Mouse (Mus musculus) limb, embryonic 12.5 days (tissue): Measurements from ENCODE around the gene Samd4. TPM values are rescaled to one million over a fixed set of nuclear protein-coding genes. Genes with fewer than 3 reads are reported as not detected.

Experiments used
- ATAC-seq: fragments of 200-750 bp; cut with Nextera tagmentation; 2 replicates; pipeline ENCODE4 v1.8.0; 2017; ENCODE audit warnings: low read depth, moderate TSS enrichment; ENCODE audit not compliant: insufficient number of reproducible peaks, insufficient read depth, low FRiP score, low TSS enrichment
- H3K27ac ChIP-seq: fragments of 300-500 bp; sonication (generic); 2 replicates; pipeline ENCODE4 v1.5.1; 2016; ENCODE audit warnings: mild to moderate bottlenecking, moderate library complexity
- H3K27me3 ChIP-seq: fragments of 300-500 bp; sonication (generic); 2 replicates; pipeline ENCODE4 v1.6.1; 2016; ENCODE audit warnings: mild to moderate bottlenecking, moderate library complexity
- H3K36me3 ChIP-seq: fragments of 300-500 bp; sonication (generic); 2 replicates; pipeline ENCODE4 v1.6.1; 2016; ENCODE audit warnings: mild to moderate bottlenecking, moderate library complexity
- H3K4me1 ChIP-seq: fragments of 300-500 bp; sonication (generic); replicated peaks from 2 replicates; pipeline ENCODE4 v1.6.1; 2016
- H3K4me2 ChIP-seq: fragments of 300-500 bp; sonication (generic); 2 replicates; pipeline ENCODE4 v1.6.1; 2016; ENCODE audit warnings: mild to moderate bottlenecking, moderate library complexity
- H3K4me3 ChIP-seq: fragments of 300-500 bp; sonication (generic); replicated peaks from 2 replicates; pipeline ENCODE4 v1.5.1; 2016; ENCODE audit warnings: mild to moderate bottlenecking
- H3K9ac ChIP-seq: fragments of 300-500 bp; sonication (generic); replicated peaks from 2 replicates; pipeline ENCODE4 v1.6.1; 2016; ENCODE audit warnings: mild to moderate bottlenecking, moderate library complexity
- H3K9me3 ChIP-seq: fragments of 300-500 bp; sonication (generic); 2 replicates; pipeline ENCODE4 v1.6.1; 2016; ENCODE audit warnings: mild to moderate bottlenecking, moderate library complexity
- WGBS: fragments of 180-500 bp; shearing (Covaris S2); methylation state at CpG from one replicate; pipeline ENCODE4 v1.1.7; 2016; 5-methylcytosine and 5-hydroxymethylcytosine counted together
- polyA plus RNA-seq: library from polyadenylated mRNA; unstranded; fragments of >200 nt; fragmentation: Nextera tagmentation; extraction: Ambion mirVana; gene quantifications from 2 replicates; pipeline ENCODE4 v1.2.1, GENCODE M21; 2016

The Samd4 gene
- polyA plus RNA-seq, 1 experiment from 2014 or later: 6.8 TPM

GRCm38 (mm10) chr14:47087669-47088250, 205.1 kb downstream of the Samd4 start:
- H3K27ac ChIP-seq: no peak overlapping the region
- WGBS: 86% methylated on average over 12 of the region's 12 CpGs

GRCm38 (mm10) chr14:47088339-47088738, 205.7 kb downstream of the Samd4 start:
- Histone ChIP-seq H3K36me3 (peaks cover 6% of the 10 kb centered on the region; the same call in 1 of the 2 replicates), H3K4me3 (no peak overlapping the region), H3K27me3 (no peaks in the 10 kb centered on the region; the same call in 1 of the 2 replicates), H3K9me3 (no peaks in the 10 kb centered on the region), H3K27ac (no peak overlapping the region), H3K4me2 (no peak overlapping the region), H3K9ac (no peak overlapping the region), H3K4me1 (peaks cover 14% of the 10 kb centered on the region; the same call in 1 of the 2 replicates)
- no peak for ATAC-seq
- WGBS: 78% methylated on average over 1 of the region's 1 CpGs

More at GRCm38 (mm10) chr14:47087669-47088250, 205.1 kb downstream of the Samd4 start:
- Histone ChIP-seq H3K36me3 (peaks cover 6% of the 10 kb centered on the region; the same call in 1 of the 2 replicates), H3K4me3 (no peak overlapping the region), H3K27me3 (no peaks in the 10 kb centered on the region; the same call in 1 of the 2 replicates), H3K9me3 (no peaks in the 10 kb centered on the region), H3K9ac (no peak overlapping the region), H3K4me1 (peaks cover 10% of the 10 kb centered on the region; the same call in 1 of the 2 replicates), H3K4me2 (no peak overlapping the region)
- no peak for ATAC-seq

- WGBS: 83% methylated on average over 6 of the region's 6 CpGs
- ATAC-seq: no peak
Observed at GRCm38 (mm10) chr14:47089153-47089552, 206.5 kb downstream of the Samd4 start.

GRCm38 (mm10) chr14:47091908-47092307, 209.3 kb downstream of the Samd4 start:
- 75% methylated on average over 6 of the region's 6 CpGs for WGBS
- Histone ChIP-seq H3K4me1 (peaks cover 13% of the 10 kb centered on the region; the same call in 1 of the 2 replicates), H3K4me3 (no peak overlapping the region), H3K9ac (no peak overlapping the region), H3K27me3 (no peaks in the 10 kb centered on the region; the same call in 1 of the 2 replicates), H3K9me3 (no peaks in the 10 kb centered on the region), H3K36me3 (no peaks in the 10 kb centered on the region; the same call in 1 of the 2 replicates), H3K4me2 (no peak overlapping the region), H3K27ac (no peak overlapping the region)
- ATAC-seq: no peak

More at GRCm38 (mm10) chr14:47089153-47089552, 206.5 kb downstream of the Samd4 start:
- Histone ChIP-seq H3K36me3 (peaks cover 6% of the 10 kb centered on the region; the same call in 1 of the 2 replicates), H3K27ac (no peak overlapping the region), H3K9me3 (no peaks in the 10 kb centered on the region), H3K9ac (no peak overlapping the region), H3K4me2 (no peak overlapping the region), H3K4me3 (no peak overlapping the region), H3K27me3 (no peaks in the 10 kb centered on the region; the same call in 1 of the 2 replicates), H3K4me1 (peaks cover 20% of the 10 kb centered on the region; the same call in 1 of the 2 replicates)

GRCm38 (mm10) chr14:47093355-47093792, 210.7 kb downstream of the Samd4 start:
- WGBS: 62% methylated on average over 16 of the region's 16 CpGs
- H3K9me3 ChIP-seq: no peaks in the 10 kb centered on the region
- ATAC-seq: no peak
- no peak overlapping the region for H3K27ac ChIP-seq
- H3K4me2 ChIP-seq: no peak overlapping the region
- no peaks in the 10 kb centered on the region; the same call in 1 of the 2 replicates for H3K36me3 ChIP-seq
- H3K27me3 ChIP-seq: no peaks in the 10 kb centered on the region; the same call in 1 of the 2 replicates
- H3K9ac ChIP-seq: no peak overlapping the region
- H3K4me1 ChIP-seq: 0 out of 2 replicates have a peak, but pooled peaks cover 10% of the 10 kb centered on the region
- no peak overlapping the region for H3K4me3 ChIP-seq

GRCm38 (mm10) chr14:47095036-47095435, 212.4 kb downstream of the Samd4 start:
- ATAC-seq: no peak
- no peak overlapping the region for H3K4me2 ChIP-seq
- no peak overlapping the region for H3K4me3 ChIP-seq
- no peaks in the 10 kb centered on the region for H3K9me3 ChIP-seq
- no peaks in the 10 kb centered on the region for H3K27me3 ChIP-seq
- 91% methylated on average over 3 of the region's 3 CpGs for WGBS
- H3K36me3 ChIP-seq: peaks cover 3% of the 10 kb centered on the region
- H3K4me1 ChIP-seq: 0 out of 2 replicates have a peak, but pooled peaks cover 10% of the 10 kb centered on the region
- H3K9ac ChIP-seq: no peak overlapping the region
- H3K27ac ChIP-seq: no peak overlapping the region

GRCm38 (mm10) chr14:47096357-47096756, 213.7 kb downstream of the Samd4 start:
- Histone ChIP-seq H3K4me2 (no peak overlapping the region), H3K9me3 (no peaks in the 10 kb centered on the region), H3K36me3 (peaks cover 3% of the 10 kb centered on the region; the same call in 1 of the 2 replicates), H3K4me1 (0 out of 2 replicates have a peak, but pooled peaks cover 10% of the 10 kb centered on the region), H3K4me3 (no peak overlapping the region), H3K27ac (no peak overlapping the region), H3K27me3 (no peaks in the 10 kb centered on the region), H3K9ac (no peak overlapping the region)
- WGBS: 89% methylated on average over 5 of the region's 5 CpGs
- ATAC-seq: no peak

GRCm38 (mm10) chr14:47104246-47105173, 221.9 kb downstream of the Samd4 start:
- Histone ChIP-seq H3K4me1 (peaks cover 12% of the 10 kb centered on the region), H3K4me3 (peak overlapping the region; percentile 10; the same call in 1 of the 2 replicates), H3K4me2 (peak overlapping the region; percentile 40), H3K27me3 (no peaks in the 10 kb centered on the region), H3K9ac (no peak overlapping the region), H3K9me3 (no peaks in the 10 kb centered on the region), H3K36me3 (no peaks in the 10 kb centered on the region), H3K27ac (peak overlapping the region; percentile 81)
- ATAC-seq: peak; percentile 61
- 23% methylated on average over 19 of the region's 19 CpGs for WGBS

- Histone ChIP-seq H3K36me3 (no peaks in the 10 kb centered on the region), H3K4me3 (no peak overlapping the region), H3K27me3 (no peaks in the 10 kb centered on the region), H3K9ac (no peak overlapping the region), H3K4me1 (peaks cover 12% of the 10 kb centered on the region), H3K4me2 (no peak overlapping the region), H3K9me3 (no peaks in the 10 kb centered on the region), H3K27ac (peak overlapping the region; percentile 81)
- WGBS: 82% methylated on average over 3 of the region's 3 CpGs
- ATAC-seq: no peak
Observed at GRCm38 (mm10) chr14:47105174-47105557, 222.5 kb downstream of the Samd4 start.

- H3K4me3 ChIP-seq: no peak overlapping the region
- H3K9ac ChIP-seq: no peak overlapping the region
- no peak overlapping the region for H3K27ac ChIP-seq
- no peak for ATAC-seq
- H3K4me1 ChIP-seq: peaks cover 12% of the 10 kb centered on the region
- no peaks in the 10 kb centered on the region for H3K9me3 ChIP-seq
- no peak overlapping the region for H3K4me2 ChIP-seq
- no peaks in the 10 kb centered on the region for H3K36me3 ChIP-seq
- H3K27me3 ChIP-seq: no peaks in the 10 kb centered on the region
- 95% methylated on average over 3 of the region's 3 CpGs for WGBS
Observed at GRCm38 (mm10) chr14:47105755-47106154, 223.1 kb downstream of the Samd4 start.

GRCm38 (mm10) chr14:47107461-47107860, 224.8 kb downstream of the Samd4 start:
- Histone ChIP-seq H3K27ac (no peak overlapping the region), H3K4me3 (no peak overlapping the region), H3K9ac (no peak overlapping the region), H3K4me2 (no peak overlapping the region), H3K27me3 (no peaks in the 10 kb centered on the region; the same call in 1 of the 2 replicates), H3K9me3 (no peaks in the 10 kb centered on the region), H3K4me1 (peaks cover 12% of the 10 kb centered on the region), H3K36me3 (no peaks in the 10 kb centered on the region)
- no peak for ATAC-seq
- 77% methylated on average over 3 of the region's 3 CpGs for WGBS
